Mouse (Mus musculus) hindbrain, postnatal 0 days (tissue): ENCODE results near the gene Rps28. TPM values are rescaled to one million over a fixed set of nuclear protein-coding genes. Genes with fewer than 3 reads are reported as not detected.

Experiments used
- ATAC-seq: fragments of 200-750 bp; cut with Nextera tagmentation; 2 replicates; pipeline ENCODE4 v1.8.0; 2017; ENCODE audit warnings: mild to moderate bottlenecking, moderate TSS enrichment, moderate library complexity
- DNase-seq: peaks from one replicate; pipeline ENCODE4 v3.0.0-alpha.2; 2015; ENCODE audit warnings: low spot score
- H3K27ac ChIP-seq: fragments of 300-500 bp; sonication (generic); 2 replicates; pipeline ENCODE4 v1.5.1; 2014; ENCODE audit warnings: mild to moderate bottlenecking
- H3K27me3 ChIP-seq: fragments of 300-500 bp; sonication (generic); 2 replicates; pipeline ENCODE4 v1.6.1; 2014; ENCODE audit warnings: low read length, mixed read lengths; ENCODE audit not compliant: insufficient read depth
- H3K36me3 ChIP-seq: fragments of 300-500 bp; sonication (generic); 2 replicates; pipeline ENCODE4 v1.6.1; 2014; ENCODE audit warnings: low read length, mixed read lengths; ENCODE audit not compliant: insufficient read depth
- H3K4me1 ChIP-seq: fragments of 300-500 bp; sonication (generic); 2 replicates; pipeline ENCODE4 v1.6.1; 2014; ENCODE audit warnings: antibody characterized with exemption, low read length, mixed read lengths; ENCODE audit not compliant: insufficient read depth
- H3K4me2 ChIP-seq: fragments of 300-500 bp; sonication (generic); 2 replicates; pipeline ENCODE4 v1.6.1; 2014; ENCODE audit warnings: low read depth, mild to moderate bottlenecking, low read length, moderate library complexity, mixed read lengths
- H3K4me3 ChIP-seq: fragments of 300-500 bp; sonication (generic); 2 replicates; pipeline ENCODE4 v1.5.1; 2014; ENCODE audit warnings: low read length
- H3K9ac ChIP-seq: fragments of 300-500 bp; sonication (generic); replicated peaks from 2 replicates; pipeline ENCODE4 v1.6.1; 2014; ENCODE audit warnings: mild to moderate bottlenecking, low read length, moderate library complexity, mixed read lengths
- H3K9me3 ChIP-seq: fragments of 300-500 bp; sonication (generic); 2 replicates; pipeline ENCODE4 v1.6.1; 2016; ENCODE audit warnings: low read length, mixed read lengths
- CTCF ChIP-seq: IDR thresholded peaks from 2 replicates; pipeline ENCODE4 v1.5.1; 2016; ENCODE audit warnings: antibody characterized with exemption, control low read depth, low read depth
- WGBS: fragments of 180-500 bp; shearing (Covaris S2); extraction: QIAGEN DNeasy Blood & Tissue Kit; methylation state at CpG from one replicate; pipeline ENCODE4 v1.1.7; 2014; 5-methylcytosine and 5-hydroxymethylcytosine counted together
- polyA plus RNA-seq: library from polyadenylated mRNA; unstranded; fragments of >200 nt; fragmentation: Nextera tagmentation; extraction: Ambion mirVana; gene quantifications from 2 replicates; pipeline ENCODE4 v1.2.1, GENCODE M21; 2015
- total RNA-seq: library from RNA; depleted of rRNA; stranded (reverse); fragments of >200 nt; gene quantifications from 2 replicates; pipeline ENCODE4 v1.2.3, GENCODE M21; 2014

The Rps28 gene
- total and polyA plus RNA-seq, 2 experiments from 2014 or later: 293 to 617 TPM

DNA sequence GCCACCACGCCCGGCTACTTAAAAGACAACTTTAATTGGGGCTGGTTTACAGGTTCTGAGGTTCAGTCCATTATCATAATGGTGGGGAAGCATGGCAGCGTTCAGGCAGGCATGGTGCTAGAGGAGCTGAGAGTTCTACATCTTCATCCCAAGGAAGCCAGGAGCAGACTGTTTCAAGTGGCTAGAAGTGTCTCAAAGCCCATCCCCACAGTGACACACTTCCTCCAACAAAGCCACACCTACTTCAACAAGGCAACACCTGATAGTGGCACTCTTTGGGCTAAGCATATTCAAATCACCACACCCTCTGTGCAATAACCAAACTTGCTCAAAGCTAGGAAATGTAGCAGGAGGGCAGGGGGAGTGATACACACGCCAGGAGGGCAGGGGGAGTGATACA is 20.2 kb downstream of the Rps28 start:
- no peaks in the 10 kb centered on the region for H3K27me3 ChIP-seq
- H3K36me3 ChIP-seq: no peaks in the 10 kb centered on the region
- no peak overlapping the region for H3K9ac ChIP-seq
- H3K4me1 ChIP-seq: no peaks in the 10 kb centered on the region
- no peak overlapping the region for H3K4me2 ChIP-seq
- no peak overlapping the region for H3K4me3 ChIP-seq
- no peak for TF ChIP-seq CTCF
- no peak for DNase-seq
- ATAC-seq: no peak
- H3K27ac ChIP-seq: no peak overlapping the region
- 54% methylated on average over 4 of the region's 4 CpGs for WGBS
- no peaks in the 10 kb centered on the region for H3K9me3 ChIP-seq

DNA sequence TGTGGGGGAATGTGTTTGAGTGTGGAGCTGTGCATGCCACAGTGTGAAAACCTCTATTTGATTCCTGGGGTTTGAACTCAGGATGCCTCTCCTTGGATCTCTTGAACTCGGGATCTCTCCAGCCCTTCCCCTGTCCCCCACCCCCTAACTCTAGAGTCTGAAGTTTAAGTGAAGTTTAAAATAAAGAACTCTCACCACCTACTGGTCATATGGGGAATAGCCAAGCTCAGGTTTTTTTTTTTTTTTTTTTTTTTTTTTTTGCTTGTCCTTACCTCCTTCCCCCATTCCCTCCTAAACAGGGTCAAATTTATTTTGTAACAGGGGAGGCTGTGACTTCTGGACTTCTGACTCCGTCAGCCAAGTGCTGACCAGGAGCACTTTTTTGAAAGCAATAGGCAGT is 22.1 kb downstream of the Rps28 start:
- H3K9me3 ChIP-seq: no peaks in the 10 kb centered on the region
- DNase-seq (peak; percentile 51), ATAC-seq (0 out of 2 replicates have a peak, but pooled peaks have one; percentile 18)
- no peak overlapping the region for H3K27ac ChIP-seq
- H3K27me3 ChIP-seq: no peaks in the 10 kb centered on the region
- TF ChIP-seq CTCF: peak; percentile 64
- no peak overlapping the region for H3K9ac ChIP-seq
- no peak overlapping the region for H3K4me3 ChIP-seq
- no peaks in the 10 kb centered on the region for H3K4me1 ChIP-seq
- H3K4me2 ChIP-seq: no peak overlapping the region
- no peaks in the 10 kb centered on the region for H3K36me3 ChIP-seq
- WGBS: 1% methylated on average over 2 of the region's 2 CpGs

DNA sequence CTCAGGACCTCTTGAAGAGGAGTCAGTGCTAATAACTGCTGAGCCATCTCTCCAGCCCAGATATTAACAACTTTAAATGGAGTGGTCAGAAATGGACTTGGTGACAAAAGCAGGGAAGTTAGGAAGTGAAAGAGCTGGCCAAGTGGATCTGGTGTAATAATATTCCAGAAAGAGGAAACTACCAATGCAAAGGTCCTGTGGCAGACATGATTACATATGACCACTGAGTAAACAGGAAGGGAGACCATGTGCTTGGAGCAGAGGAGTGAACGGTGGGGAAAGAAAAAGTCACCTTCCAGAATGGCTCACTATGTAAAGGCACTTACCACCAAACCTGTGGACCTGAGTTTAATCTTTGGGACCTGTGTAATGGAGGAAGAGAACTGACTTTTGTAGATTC is 25.1 kb downstream of the Rps28 start:
- Histone ChIP-seq H3K27ac (no peak overlapping the region), H3K4me1 (no peaks in the 10 kb centered on the region), H3K4me3 (no peak overlapping the region), H3K9ac (no peak overlapping the region), H3K4me2 (no peak overlapping the region), H3K9me3 (no peaks in the 10 kb centered on the region), H3K27me3 (no peaks in the 10 kb centered on the region), H3K36me3 (no peaks in the 10 kb centered on the region)
- ATAC-seq (no peak), DNase-seq (no peak)
- 65% methylated on average over 1 of the region's 1 CpGs for WGBS
- no peak for TF ChIP-seq CTCF

DNA sequence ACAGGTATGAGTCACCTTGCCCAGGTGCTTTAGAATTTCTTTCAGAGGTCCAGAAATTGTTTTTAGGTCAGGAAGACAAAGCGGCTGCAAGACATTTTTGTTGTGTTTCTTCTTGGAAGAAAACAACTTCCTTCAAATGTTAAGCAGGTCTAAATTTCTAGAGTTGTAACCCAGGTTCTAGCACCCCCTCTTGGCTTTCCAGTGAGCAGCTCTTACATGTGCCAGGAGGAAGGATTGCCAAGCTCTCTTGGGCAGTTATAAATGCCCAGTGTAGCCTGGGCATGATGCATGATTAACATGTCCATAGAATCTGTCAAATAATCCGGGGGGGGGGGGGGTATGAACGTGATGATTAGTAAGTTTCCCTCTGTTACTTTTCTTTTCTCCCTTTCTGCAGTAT is 26.1 kb downstream of the Rps28 start:
- H3K9me3 ChIP-seq: no peaks in the 10 kb centered on the region
- peak; percentile 69 for DNase-seq
- no peaks in the 10 kb centered on the region for H3K36me3 ChIP-seq
- no peak overlapping the region for H3K27ac ChIP-seq
- no peak overlapping the region for H3K9ac ChIP-seq
- no peaks in the 10 kb centered on the region for H3K4me1 ChIP-seq
- WGBS: 40% methylated on average over 3 of the region's 3 CpGs
- no peak overlapping the region for H3K4me2 ChIP-seq
- no peak for ATAC-seq
- TF ChIP-seq CTCF: peak; percentile 53
- H3K27me3 ChIP-seq: no peaks in the 10 kb centered on the region
- no peak overlapping the region for H3K4me3 ChIP-seq

GRCm38 (mm10) chr17:33788732-33789131 is 35.6 kb downstream of the Rps28 start:
- DNase-seq (no peak), ATAC-seq (no peak)
- Histone ChIP-seq H3K9me3 (no peaks in the 10 kb centered on the region), H3K36me3 (no peaks in the 10 kb centered on the region), H3K4me3 (no peak overlapping the region), H3K27ac (no peak overlapping the region), H3K27me3 (no peaks in the 10 kb centered on the region), H3K4me1 (no peaks in the 10 kb centered on the region), H3K9ac (no peak overlapping the region), H3K4me2 (no peak overlapping the region)
- WGBS: 78% methylated on average over 4 of the region's 4 CpGs
- no peak for TF ChIP-seq CTCF

DNA sequence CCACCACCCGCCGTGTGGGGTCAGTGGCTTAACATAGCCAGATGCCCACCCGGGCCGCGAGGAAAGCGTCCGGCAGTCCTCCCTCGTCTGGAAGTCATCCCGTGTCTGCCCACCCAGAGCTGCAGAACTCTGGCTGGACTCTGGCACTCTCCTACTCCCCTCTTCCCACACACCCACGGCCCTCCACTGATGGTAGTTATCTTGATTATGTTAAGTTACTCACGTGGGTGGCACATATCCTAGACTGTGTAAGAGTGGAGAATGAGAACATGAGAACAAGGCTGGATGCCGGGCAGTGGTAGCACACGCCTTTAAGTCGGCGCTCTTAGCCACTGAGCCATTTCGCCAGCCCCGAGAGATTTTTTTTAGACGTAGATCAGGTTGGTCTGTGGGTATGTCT is 38.0 kb downstream of the Rps28 start:
- H3K9me3 ChIP-seq: no peaks in the 10 kb centered on the region
- no peak overlapping the region for H3K4me3 ChIP-seq
- H3K36me3 ChIP-seq: no peaks in the 10 kb centered on the region
- H3K4me2 ChIP-seq: no peak overlapping the region
- no peak for TF ChIP-seq CTCF
- ATAC-seq (no peak), DNase-seq (no peak)
- H3K4me1 ChIP-seq: peaks cover 5% of the 10 kb centered on the region; the same call in 1 of the 2 replicates
- no peak overlapping the region for H3K9ac ChIP-seq
- H3K27ac ChIP-seq: no peak overlapping the region
- WGBS: 85% methylated on average over 18 of the region's 18 CpGs
- no peaks in the 10 kb centered on the region for H3K27me3 ChIP-seq

DNA sequence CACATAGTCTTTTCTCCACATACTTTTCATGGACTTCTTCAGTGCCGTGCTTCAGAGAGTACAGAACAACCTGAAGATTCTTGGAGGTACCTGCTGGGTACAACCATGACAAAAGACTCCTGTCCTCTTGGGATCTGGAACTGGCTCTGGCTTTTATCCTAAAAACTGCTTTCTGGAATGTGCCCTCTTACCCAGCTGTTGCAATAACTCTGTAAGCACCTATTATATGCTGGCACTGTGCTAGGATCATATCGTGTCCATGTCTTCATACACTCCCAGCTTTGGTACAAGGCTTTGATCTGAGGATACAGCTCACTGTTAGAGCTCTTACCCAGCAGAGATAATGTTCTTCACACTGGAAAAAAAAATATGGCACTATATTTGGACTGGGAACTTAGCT is 39.4 kb downstream of the Rps28 start:
- Histone ChIP-seq H3K36me3 (no peaks in the 10 kb centered on the region), H3K4me3 (no peak overlapping the region), H3K4me1 (peaks cover 14% of the 10 kb centered on the region), H3K4me2 (no peak overlapping the region), H3K27ac (no peak overlapping the region), H3K27me3 (no peaks in the 10 kb centered on the region), H3K9me3 (no peaks in the 10 kb centered on the region), H3K9ac (no peak overlapping the region)
- ATAC-seq: no peak
- 85% methylated on average over 2 of the region's 2 CpGs for WGBS
- no peak for TF ChIP-seq CTCF
- no peak for DNase-seq
